ENCODE assay signal across 27 mouse cellular contexts in the genomic region with DNA sequence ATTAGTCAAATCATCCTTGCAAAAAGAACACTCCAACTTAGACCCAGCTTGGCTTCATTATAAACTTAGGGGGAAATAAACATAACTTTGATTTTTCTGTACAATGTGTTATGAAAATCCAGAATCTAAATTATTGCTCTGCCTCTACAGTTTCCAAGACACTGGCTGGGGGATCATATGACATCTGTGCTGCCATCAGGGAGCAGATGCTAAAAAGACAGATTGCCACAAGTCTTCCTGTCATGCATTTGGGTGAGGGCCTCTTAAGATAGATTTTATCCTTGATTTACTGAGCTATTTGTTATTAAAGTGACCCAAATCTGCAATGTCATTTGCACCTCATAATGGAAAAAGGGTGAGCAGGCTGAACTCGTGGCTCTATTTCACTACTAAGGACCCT.
DNase-seq lines count a peak whose midpoint lies in the region; ATAC-seq and TF ChIP-seq lines count a peak whose summit lies in the region.
"Had no signal": no experiment of that assay in that cellular context is flagged by ENCODE, and none has a peak within 500 bp of the region (broad histone marks: within the 10 kb centered on the region; RNA-seq: fewer than 3 reads in every experiment).

No protein-coding gene starts in this region.

- no peak for TF ChIP-seq CTCF in lung, embryonic 14.5 days (IDR thresholded peaks at IDR 0.05; ENCODE audit: low read depth)

- H3K27me3 ChIP-seq in lung, embryonic 14.5 days (ENCODE audit: insufficient read depth, low read length) = no peaks in the 10 kb centered on the region
- H3K27me3 ChIP-seq in midbrain, embryonic 10.5 days (ENCODE audit: low read depth, poor library complexity, severe bottlenecking) = no peaks in the 10 kb centered on the region
- H3K27me3 ChIP-seq: CH12.LX; embryonic facial prominence, embryonic 13.5 days; heart, embryonic 12.5 days; heart, embryonic 15.5 days; hindbrain, embryonic 13.5 days; Patski had no signal

- H3K4me1 ChIP-seq in lung, embryonic 14.5 days (ENCODE audit: insufficient read depth) = no peaks in the 10 kb centered on the region
- no peaks in the 10 kb centered on the region for H3K4me1 ChIP-seq in midbrain, embryonic 10.5 days
- H3K4me1 ChIP-seq: embryonic facial prominence, embryonic 10.5 days; embryonic facial prominence, embryonic 13.5 days; heart, embryonic 12.5 days; heart, embryonic 15.5 days; hindbrain, embryonic 10.5 days; hindbrain, embryonic 13.5 days had no signal

- no peak overlapping the region for H3K4me3 ChIP-seq in lung, embryonic 14.5 days (ENCODE audit: low read depth, low read length)
- no peak overlapping the region for H3K4me3 ChIP-seq in midbrain, embryonic 10.5 days
- H3K4me3 ChIP-seq: embryonic facial prominence, embryonic 10.5 days; embryonic facial prominence, embryonic 13.5 days; heart, embryonic 12.5 days; heart, embryonic 15.5 days; hindbrain, embryonic 10.5 days; hindbrain, embryonic 13.5 days had no signal

- 20% methylated on average over 1 of the region's 1 CpGs for WGBS in lung, embryonic 14.5 days
- WGBS in midbrain, embryonic 10.5 days = 74% methylated on average over 1 of the region's 1 CpGs

- H3K9ac ChIP-seq in lung, embryonic 14.5 days = no peak overlapping the region
- H3K9ac ChIP-seq: embryonic facial prominence, embryonic 13.5 days; heart, embryonic 12.5 days; heart, embryonic 15.5 days; hindbrain, embryonic 13.5 days had no signal

- H3K4me2 ChIP-seq in lung, embryonic 14.5 days = no peak overlapping the region
- H3K4me2 ChIP-seq: embryonic facial prominence, embryonic 13.5 days; heart, embryonic 12.5 days; heart, embryonic 15.5 days; hindbrain, embryonic 13.5 days had no signal

- no peaks in the 10 kb centered on the region for H3K9me3 ChIP-seq in lung, embryonic 14.5 days (ENCODE audit: low read depth, low read length)
- no peaks in the 10 kb centered on the region for H3K9me3 ChIP-seq in midbrain, embryonic 10.5 days (replicated peaks)
- H3K9me3 ChIP-seq: embryonic facial prominence, embryonic 10.5 days; embryonic facial prominence, embryonic 13.5 days; heart, embryonic 12.5 days; heart, embryonic 15.5 days; hindbrain, embryonic 10.5 days; hindbrain, embryonic 13.5 days had no signal

- H3K36me3 ChIP-seq in lung, embryonic 14.5 days (ENCODE audit: insufficient read depth) = no peaks in the 10 kb centered on the region
- H3K36me3 ChIP-seq in midbrain, embryonic 10.5 days = no peaks in the 10 kb centered on the region
- H3K36me3 ChIP-seq: embryonic facial prominence, embryonic 10.5 days; embryonic facial prominence, embryonic 13.5 days; G1E; heart, embryonic 12.5 days; heart, embryonic 15.5 days; hindbrain, embryonic 10.5 days; hindbrain, embryonic 13.5 days had no signal

- ATAC-seq in lung, embryonic 14.5 days (ENCODE audit: insufficient read depth) = peak; percentile 62; the same call in 1 of the 2 replicates
- ATAC-seq: forebrain, embryonic 14.5 days; hindbrain, embryonic 16.5 days; Patski had no signal

- peak; percentile 17 for DNase-seq in layer of hippocampus, adult 11-12 months (ENCODE audit: low spot score)
- DNase-seq in layer of hippocampus, adult 8-10 months (ENCODE audit: low spot score in 2 of 2) = no peak
- DNase-seq in lung, embryonic 14.5 days = peak; percentile 49
- DNase-seq in lung, adult 18-20 months = no peak
- peak; percentile 26 for DNase-seq in layer of hippocampus, adult 9-10 months (ENCODE audit: low spot score)
- no peak for DNase-seq in midbrain, embryonic 10.5 days (ENCODE audit: low spot score)
- no peak for DNase-seq in thymus, adult 18-20 months
- DNase-seq: adrenal gland, postnatal 10 days; B cell, adult 2 months; cerebellum, adult 18-20 months; cerebellum, adult 9-11 months; cerebellum, postnatal 25 days; gastrocnemius, postnatal 25 days; heart, adult 18-20 months; heart, postnatal 10 days; heart, postnatal 36 days had no signal

- H3K27ac ChIP-seq in lung, embryonic 14.5 days (ENCODE audit: low read depth) = no peak overlapping the region
- H3K27ac ChIP-seq in midbrain, embryonic 10.5 days (replicated peaks) = no peak overlapping the region
- H3K27ac ChIP-seq: embryonic facial prominence, embryonic 10.5 days; embryonic facial prominence, embryonic 13.5 days; heart, embryonic 15.5 days; hindbrain, embryonic 10.5 days; hindbrain, embryonic 13.5 days had no signal

Comparison
In these comparisons a context has a peak if more than half of its experiments do, and no peak if none do; other contexts are left out.
1. DNase-seq: peak in layer of hippocampus, adult 11-12 months (single experiment), lung, embryonic 14.5 days (single experiment) and layer of hippocampus, adult 9-10 months (single experiment); none in layer of hippocampus, adult 8-10 months (0 of 2), lung, adult 18-20 months (0 of 2), midbrain, embryonic 10.5 days (single experiment) and thymus, adult 18-20 months (0 of 2).